Mouse (Mus musculus): ENCODE data around the gene Gm12830.

Gm12830 gene

GRCm38 (mm10) chr4:114844600-114844999 is 23.1 kb downstream of the Gm12830 start:
- DNase-seq (ENCODE audit: low spot score in 2 of 2): no peak

GRCm38 (mm10) chr4:114845622-114846021 is 24.1 kb downstream of the Gm12830 start:
- no peak for DNase-seq (ENCODE audit: low spot score in 2 of 2)

- DNase-seq (ENCODE audit: low spot score in 2 of 2): no peak
Observed at GRCm38 (mm10) chr4:114846723-114847122, 25.2 kb downstream of the Gm12830 start.

GRCm38 (mm10) chr4:114853968-114854367 is 32.4 kb downstream of the Gm12830 start:
- DNase-seq (ENCODE audit: low spot score in 2 of 2): no peak

GRCm38 (mm10) chr4:114858426-114858825 is 36.9 kb downstream of the Gm12830 start:
- no peak for DNase-seq (ENCODE audit: low spot score in 2 of 2)

- no peak for DNase-seq (ENCODE audit: low spot score in 2 of 2)
Observed at GRCm38 (mm10) chr4:114863166-114863565, 41.6 kb downstream of the Gm12830 start.

GRCm38 (mm10) chr4:114869765-114870490 is 48.4 kb downstream of the Gm12830 start:
- DNase-seq (ENCODE audit: low spot score in 2 of 2): no peak

- no peak for DNase-seq (ENCODE audit: low spot score in 2 of 2)
Observed at GRCm38 (mm10) chr4:114876441-114876972, 55.0 kb downstream of the Gm12830 start.

GRCm38 (mm10) chr4:114882232-114882631 is 60.7 kb downstream of the Gm12830 start:
- DNase-seq (ENCODE audit: low spot score in 2 of 2): no peak

GRCm38 (mm10) chr4:114897853-114898252 is 76.3 kb downstream of the Gm12830 start:
- DNase-seq (ENCODE audit: low spot score in 2 of 2): no peak

- DNase-seq (ENCODE audit: low spot score in 2 of 2): no peak
Observed at GRCm38 (mm10) chr4:114899885-114900284, 78.4 kb downstream of the Gm12830 start.

GRCm38 (mm10) chr4:114900866-114901642 is 79.5 kb downstream of the Gm12830 start:
- no peak for DNase-seq (ENCODE audit: low spot score in 2 of 2)

- DNase-seq (ENCODE audit: low spot score in 2 of 2): no peak
Observed at GRCm38 (mm10) chr4:114901643-114902351, 80.3 kb downstream of the Gm12830 start.

- no peak for DNase-seq (ENCODE audit: low spot score in 2 of 2)
Observed at GRCm38 (mm10) chr4:114902641-114903421, 81.3 kb downstream of the Gm12830 start.

GRCm38 (mm10) chr4:114903422-114903782 is 81.9 kb downstream of the Gm12830 start:
- DNase-seq (ENCODE audit: low spot score in 2 of 2): no peak

- no peak for DNase-seq (ENCODE audit: low spot score in 2 of 2)
Observed at GRCm38 (mm10) chr4:114905501-114905900, 84.0 kb downstream of the Gm12830 start.

Data from spleen, postnatal 4 days (tissue).